Mouse (Mus musculus) MEL (cell line): ENCODE results near the gene Slc44a3. TPM values are rescaled to one million over a fixed set of nuclear protein-coding genes. Genes with fewer than 3 reads are reported as not detected.

ENCODE experiments used
- DNase-seq: peaks from one replicate; pipeline ENCODE4 v3.0.0; 2011; ENCODE audit warnings: low read depth, low spot score
- H3K27ac ChIP-seq: 2 replicates; pipeline ENCODE4 v1.5.1; 2012; ENCODE audit warnings: low read depth, mild to moderate bottlenecking, control low read depth, low read length, moderate library complexity; ENCODE audit not compliant: control insufficient read depth
- H3K27me3 ChIP-seq, 2 experiments: fragments of 150-350 bp in 1 of 2; sonication (generic) in 1 of 2; 2 replicates each; pipeline ENCODE4 v1.6.1; 2012; ENCODE audit warnings: low read length in 2 of 2, mild to moderate bottlenecking in 2 of 2, improper control_type of control experiment in 1 of 2, moderate library complexity in 1 of 2; ENCODE audit not compliant: insufficient read depth in 2 of 2, control insufficient read depth in 1 of 2
- H3K36me3 ChIP-seq, 2 experiments: 2 replicates each; pipeline ENCODE4 v1.6.1; 2012 to 2014; ENCODE audit warnings: low read length in 2 of 2, improper control_type of control experiment in 1 of 2, inconsistent platforms in 1 of 2, mild to moderate bottlenecking in 1 of 2; ENCODE audit not compliant: insufficient read depth in 2 of 2, control insufficient read depth in 1 of 2
- H3K4me1 ChIP-seq, 2 experiments: fragments of 150-350 bp in 1 of 2; sonication (generic) in 1 of 2; 2 replicates each; pipeline ENCODE4 v1.6.1; 2012; ENCODE audit warnings: low read length in 2 of 2, improper control_type of control experiment in 1 of 2, mild to moderate bottlenecking in 1 of 2; ENCODE audit not compliant: insufficient read depth in 2 of 2, control insufficient read depth in 1 of 2
- H3K4me3 ChIP-seq, 2 experiments: fragments of 150-350 bp in 1 of 2; sonication (generic) in 1 of 2; 2 replicates each; pipeline ENCODE4 v1.5.1; 2012; ENCODE audit warnings: low read depth in 2 of 2, low read length in 2 of 2, mild to moderate bottlenecking in 2 of 2, moderate library complexity in 2 of 2, control low read depth in 1 of 2, improper control_type of control experiment in 1 of 2; ENCODE audit not compliant: control insufficient read depth in 1 of 2, insufficient read depth in 1 of 2
- H3K79me2 ChIP-seq: 2 replicates; pipeline ENCODE4 v1.6.1; 2012; ENCODE audit warnings: mild to moderate bottlenecking, low read length, moderate library complexity; ENCODE audit not compliant: control insufficient read depth, poor library complexity, insufficient read depth
- H3K9ac ChIP-seq: 2 replicates; pipeline ENCODE4 v1.6.1; 2012; ENCODE audit warnings: low read depth, mild to moderate bottlenecking, control low read depth, low read length, moderate library complexity; ENCODE audit not compliant: control insufficient read depth, poor library complexity, severe bottlenecking
- H3K9me3 ChIP-seq: fragments of 150-350 bp; sonication (generic); replicated peaks from 2 replicates; pipeline ENCODE4 v1.6.1; 2012; ENCODE audit warnings: mild to moderate bottlenecking, low read length, improper control_type of control experiment, moderate library complexity; ENCODE audit not compliant: insufficient read depth
- ETS1 ChIP-seq: IDR thresholded peaks from 2 replicates; pipeline ENCODE4 v1.6.1; 2012; ENCODE audit warnings: low read depth, mild to moderate bottlenecking, inconsistent platforms, low read length, improper control_type of control experiment, moderate library complexity
- GABPA ChIP-seq: IDR thresholded peaks from 2 replicates; pipeline ENCODE4 v1.6.1; 2012; ENCODE audit warnings: low read depth, mild to moderate bottlenecking, inconsistent platforms, low read length, improper control_type of control experiment, moderate library complexity
- GATA1 ChIP-seq: IDR thresholded peaks from 2 replicates; pipeline ENCODE4 v1.6.1; 2011; ENCODE audit warnings: low read depth, low read length, improper control_type of control experiment
- HCFC1 ChIP-seq: IDR thresholded peaks from 2 replicates; pipeline ENCODE4 v1.6.1; 2012; ENCODE audit warnings: low read depth, mild to moderate bottlenecking, inconsistent platforms, low read length, improper control_type of control experiment, moderate library complexity
- JUND ChIP-seq: IDR thresholded peaks from 2 replicates; pipeline ENCODE4 v1.6.1; 2011; ENCODE audit warnings: low read depth, mild to moderate bottlenecking, improper control_type of control experiment, low read length
- KAT2A ChIP-seq: conservative IDR thresholded peaks from 2 replicates; pipeline ENCODE4 v1.6.1; 2012; ENCODE audit warnings: low read depth, low read length, improper control_type of control experiment, inconsistent platforms
- MAFK ChIP-seq: IDR thresholded peaks from 2 replicates; pipeline ENCODE4 v1.6.1; 2011; ENCODE audit warnings: low read depth, mild to moderate bottlenecking, low read length, improper control_type of control experiment, borderline replicate concordance
- MAX ChIP-seq: IDR thresholded peaks from 2 replicates; pipeline ENCODE4 v1.6.1; 2011; ENCODE audit warnings: low read length, improper control_type of control experiment
- MEF2A ChIP-seq: IDR thresholded peaks from 2 replicates; pipeline ENCODE4 v1.6.1; 2014; ENCODE audit warnings: low read depth, mild to moderate bottlenecking, inconsistent platforms, low read length, improper control_type of control experiment; ENCODE audit not compliant: poor library complexity, insufficient replicate concordance, severe bottlenecking; ENCODE audit errors: extremely low read depth
- NELFE ChIP-seq: IDR thresholded peaks from 2 replicates; pipeline ENCODE4 v1.6.1; 2011; ENCODE audit warnings: low read depth, low read length, improper control_type of control experiment
- POLR2AphosphoS2 ChIP-seq: IDR thresholded peaks from 2 replicates; pipeline ENCODE4 v1.6.1; 2011; ENCODE audit warnings: low read length, improper control_type of control experiment
- POLR2AphosphoS5 ChIP-seq: IDR thresholded peaks from 2 replicates; pipeline ENCODE4 v1.6.1; 2012; ENCODE audit warnings: low read depth, borderline replicate concordance, mild to moderate bottlenecking, inconsistent platforms, low read length, moderate library complexity, mixed read lengths
- RAD21 ChIP-seq: IDR thresholded peaks from 2 replicates; pipeline ENCODE4 v1.6.1; 2011; ENCODE audit warnings: mild to moderate bottlenecking, low read depth, low read length, improper control_type of control experiment
- SMC3 ChIP-seq: IDR thresholded peaks from 2 replicates; pipeline ENCODE4 v1.6.1; 2011; ENCODE audit warnings: low read depth, low read length, improper control_type of control experiment
- UBTF ChIP-seq: IDR thresholded peaks from 2 replicates; pipeline ENCODE4 v1.6.1; 2012; ENCODE audit warnings: low read depth, mild to moderate bottlenecking, inconsistent platforms, low read length, improper control_type of control experiment, moderate library complexity, borderline replicate concordance; ENCODE audit not compliant: insufficient read depth
- ZC3H11A ChIP-seq: IDR thresholded peaks from 2 replicates; pipeline ENCODE4 v1.6.1; 2012; ENCODE audit warnings: low read depth, mild to moderate bottlenecking, inconsistent platforms, low read length, improper control_type of control experiment
- ZKSCAN1 ChIP-seq: IDR thresholded peaks from 2 replicates; pipeline ENCODE4 v1.6.1; 2012; ENCODE audit warnings: low read depth, mild to moderate bottlenecking, inconsistent platforms, low read length, improper control_type of control experiment, moderate library complexity
- polyA plus RNA-seq, 2 experiments: library from polyadenylated mRNA; stranded (reverse) in 1 of 2; unstranded in 1 of 2; fragments of >175 nt in 1 of 2; fragments of >200 nt in 1 of 2; gene quantifications; 2 replicates each; pipeline versions ENCODE4 v1.2.1 to v1.2.4; 2012; ENCODE audit warnings: low replicate concordance in 2 of 2, low read depth in 1 of 2; ENCODE audit not compliant: insufficient read length in 2 of 2, insufficient read depth in 1 of 2, missing spikeins in 1 of 2
- total RNA-seq: library from RNA; depleted of rRNA; stranded (reverse); fragments of 300-350 nt; gene quantifications from 2 replicates; pipeline ENCODE4 v1.2.3, GENCODE M21; 2012

Gene Slc44a3
- total and polyA plus RNA-seq, 3 experiments: 0.08 to 0.11 TPM; not detected in 1

GRCm38 (mm10) chr3:121460473-121461193, 71.6 kb downstream of the Slc44a3 start:
- H3K27me3 ChIP-seq: no peaks in the 10 kb centered on the region; a peak in 2 of 4 replicates
- no peaks in the 10 kb centered on the region for H3K36me3 ChIP-seq
- H3K79me2 ChIP-seq: no peaks in the 10 kb centered on the region
- no peak for DNase-seq
- no peak overlapping the region for H3K4me3 ChIP-seq
- no peak overlapping the region for H3K27ac ChIP-seq
- no peaks in the 10 kb centered on the region for H3K9me3 ChIP-seq
- H3K9ac ChIP-seq: no peak overlapping the region
- no peaks in the 10 kb centered on the region for H3K4me1 ChIP-seq
- TF ChIP-seq MAX (no peak), GATA1 (no peak), POLR2AphosphoS5 (no peak), HCFC1 (no peak), ZC3H11A (no peak), POLR2AphosphoS2 (no peak), ZKSCAN1 (no peak), MEF2A (no peak), UBTF (no peak), KAT2A (no peak), ETS1 (no peak)

DNA sequence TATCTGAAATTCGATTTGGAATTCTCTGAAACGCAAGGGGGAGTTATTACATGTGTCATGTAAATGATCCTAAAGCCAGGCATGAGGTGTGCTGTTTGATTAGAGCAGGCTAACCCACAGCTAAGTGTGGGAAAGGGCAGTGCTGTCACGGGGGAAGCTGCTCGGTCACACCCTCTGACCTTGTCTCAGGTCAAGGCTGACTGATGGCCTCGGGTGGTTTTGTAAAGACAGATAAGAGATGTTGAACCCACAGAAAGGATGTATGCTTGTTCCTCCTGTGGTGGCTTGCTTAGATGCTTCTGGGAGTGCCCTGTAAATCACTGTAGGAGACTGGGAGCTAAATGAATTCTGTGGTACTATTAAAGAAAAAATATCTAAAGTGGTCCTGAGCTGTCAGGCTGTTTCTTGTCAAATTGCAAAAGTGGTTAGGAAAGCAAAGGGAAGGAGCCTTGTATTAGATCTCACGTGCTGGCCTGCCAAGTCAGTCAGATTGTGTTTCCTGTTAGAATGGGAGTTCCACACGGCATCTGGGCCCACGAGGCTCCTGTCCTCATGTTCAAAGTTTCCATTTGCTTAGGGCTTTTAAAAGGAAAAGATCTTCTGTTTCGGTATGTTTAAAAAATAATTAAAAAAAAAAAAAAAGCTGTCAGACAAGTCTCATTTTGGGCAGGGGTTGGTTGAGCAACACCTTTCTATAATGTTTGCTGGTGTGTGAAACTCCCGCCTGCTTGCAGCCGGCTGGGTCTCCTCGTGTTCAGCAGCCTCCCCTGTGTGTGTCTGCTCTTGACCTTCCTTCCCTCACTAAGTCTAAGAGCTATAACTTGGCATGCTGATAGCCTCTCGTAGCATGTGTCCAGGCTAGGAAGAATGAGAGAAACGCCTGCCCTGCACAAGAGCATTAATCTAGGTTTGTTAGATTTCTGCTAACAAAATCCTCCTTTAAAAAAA, 73.4 kb downstream of the Slc44a3 start:
- H3K79me2 ChIP-seq: no peaks in the 10 kb centered on the region
- H3K36me3 ChIP-seq: no peaks in the 10 kb centered on the region
- H3K4me1 ChIP-seq: no peaks in the 10 kb centered on the region
- H3K4me3 ChIP-seq: no peak overlapping the region
- no peak overlapping the region for H3K9ac ChIP-seq
- H3K27me3 ChIP-seq: no peaks in the 10 kb centered on the region; a peak in 2 of 4 replicates
- no peak for DNase-seq
- TF ChIP-seq SMC3: no peak
- TF ChIP-seq GATA1: no peak
- TF ChIP-seq JUND: no peak
- TF ChIP-seq GABPA: no peak
- TF ChIP-seq RAD21: no peak
- no peak for TF ChIP-seq POLR2AphosphoS2
- TF ChIP-seq MAFK: no peak
- TF ChIP-seq MAX: no peak
- no peak for TF ChIP-seq NELFE
- H3K27ac ChIP-seq: no peak overlapping the region
- H3K9me3 ChIP-seq: no peaks in the 10 kb centered on the region
